Mouse (Mus musculus) liver, embryonic 13.5 days (tissue): ENCODE results near the gene Mex3b. TPM values are rescaled to one million over a fixed set of nuclear protein-coding genes. Genes with fewer than 3 reads are reported as not detected.
A peak's percentile ranks its signal among the peaks of the same experiment; 100 is the strongest.

Experiments
- ATAC-seq: fragments of 200-750 bp; cut with Nextera tagmentation; 2 replicates; pipeline ENCODE4 v1.8.0; 2017; ENCODE audit warnings: low read depth, mild to moderate bottlenecking, moderate number of reproducible peaks, moderate library complexity
- DNase-seq: peaks from one replicate; pipeline ENCODE4 v3.0.0; 2022
- H3K27ac ChIP-seq: fragments of 300-500 bp; sonication (generic); 2 replicates; pipeline ENCODE4 v1.5.1; 2015; ENCODE audit warnings: moderate library complexity, mild to moderate bottlenecking, inconsistent platforms
- H3K27me3 ChIP-seq: fragments of 300-500 bp; sonication (generic); 2 replicates; pipeline ENCODE4 v1.6.1; 2015; ENCODE audit warnings: mild to moderate bottlenecking, inconsistent platforms
- H3K36me3 ChIP-seq: fragments of 300-500 bp; sonication (generic); 2 replicates; pipeline ENCODE4 v1.6.1; 2015; ENCODE audit warnings: mild to moderate bottlenecking, inconsistent platforms
- H3K4me1 ChIP-seq: fragments of 300-500 bp; sonication (generic); replicated peaks from 2 replicates; pipeline ENCODE4 v1.6.1; 2015; ENCODE audit warnings: inconsistent platforms
- H3K4me2 ChIP-seq: fragments of 300-500 bp; sonication (generic); 2 replicates; pipeline ENCODE4 v1.6.1; 2015; ENCODE audit warnings: inconsistent platforms, mild to moderate bottlenecking, moderate library complexity
- H3K4me3 ChIP-seq: fragments of 300-500 bp; sonication (generic); replicated peaks from 2 replicates; pipeline ENCODE4 v1.5.1; 2015; ENCODE audit warnings: mild to moderate bottlenecking, inconsistent platforms
- H3K9ac ChIP-seq: fragments of 300-500 bp; sonication (generic); 2 replicates; pipeline ENCODE4 v1.6.1; 2015; ENCODE audit warnings: mild to moderate bottlenecking, inconsistent platforms
- H3K9me3 ChIP-seq: fragments of 300-500 bp; sonication (generic); replicated peaks from 2 replicates; pipeline ENCODE4 v1.6.1; 2016; ENCODE audit warnings: inconsistent platforms
- WGBS: fragments of 180-500 bp; shearing (Covaris S2); methylation state at CpG from one replicate; pipeline ENCODE4 v1.1.7; 2015; ENCODE audit not compliant: insufficient replicate concordance; 5-methylcytosine and 5-hydroxymethylcytosine counted together
- polyA plus RNA-seq: library from polyadenylated mRNA; unstranded; fragments of >200 nt; fragmentation: Nextera tagmentation; extraction: Ambion mirVana; gene quantifications from 2 replicates; pipeline ENCODE4 v1.2.1, GENCODE M21; 2015

Gene Mex3b
- polyA plus RNA-seq, 1 experiment from 2014 or later: 0.68 TPM

GRCm38 (mm10) chr7:82850756-82851155 is 16.4 kb upstream of the Mex3b start:
- Histone ChIP-seq H3K4me1 (no peaks in the 10 kb centered on the region), H3K9ac (no peak overlapping the region), H3K36me3 (no peaks in the 10 kb centered on the region), H3K4me2 (no peak overlapping the region), H3K9me3 (no peaks in the 10 kb centered on the region), H3K4me3 (no peak overlapping the region), H3K27ac (no peak overlapping the region), H3K27me3 (no peaks in the 10 kb centered on the region)
- 72% methylated on average over 3 of the region's 3 CpGs for WGBS
- ATAC-seq (no peak), DNase-seq (no peak)

- DNase-seq (no peak), ATAC-seq (no peak)
- H3K9me3 ChIP-seq: no peaks in the 10 kb centered on the region
- H3K9ac ChIP-seq: no peak overlapping the region
- no peak overlapping the region for H3K4me3 ChIP-seq
- no peaks in the 10 kb centered on the region for H3K27me3 ChIP-seq
- no peak overlapping the region for H3K4me2 ChIP-seq
- H3K4me1 ChIP-seq: no peaks in the 10 kb centered on the region
- 44% methylated on average over 4 of the region's 4 CpGs for WGBS
- H3K27ac ChIP-seq: no peak overlapping the region
- no peaks in the 10 kb centered on the region for H3K36me3 ChIP-seq
Measured at GRCm38 (mm10) chr7:82851670-82852069, 15.5 kb upstream of the Mex3b start.

DNA sequence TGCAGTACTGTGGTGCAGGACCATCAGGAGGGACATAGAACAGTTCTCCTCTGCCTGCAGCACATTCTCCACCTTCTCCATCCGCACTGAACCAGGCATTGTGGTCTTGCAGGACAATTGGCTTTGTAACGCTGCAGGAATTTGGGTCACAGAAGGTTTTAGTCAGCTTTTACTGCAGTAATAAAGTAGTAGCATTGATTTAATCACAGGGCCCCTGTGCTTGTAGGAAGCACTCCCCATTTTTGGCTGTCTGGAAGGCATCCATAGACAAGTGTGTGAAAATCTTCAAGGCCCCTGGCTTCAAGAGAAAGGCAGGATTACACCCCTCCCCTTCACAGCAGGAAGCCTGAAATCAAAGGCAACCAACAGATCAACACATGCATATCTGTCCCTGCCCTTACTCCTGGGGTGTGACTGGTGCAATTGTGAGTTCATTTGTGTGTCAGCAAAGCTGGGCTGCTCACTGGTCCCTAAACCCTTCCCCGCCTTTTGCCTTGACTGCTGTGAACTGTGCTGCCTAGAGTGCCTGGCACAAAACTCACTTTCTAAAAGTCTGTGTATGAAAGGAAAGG is 12.9 kb upstream of the Mex3b start:
- no peak overlapping the region for H3K4me3 ChIP-seq
- H3K27ac ChIP-seq: no peak overlapping the region
- WGBS: 57% methylated on average over 3 of the region's 3 CpGs
- H3K27me3 ChIP-seq: no peaks in the 10 kb centered on the region
- no peak overlapping the region for H3K4me2 ChIP-seq
- no peaks in the 10 kb centered on the region for H3K36me3 ChIP-seq
- H3K9me3 ChIP-seq: no peaks in the 10 kb centered on the region
- ATAC-seq (no peak), DNase-seq (no peak)
- no peaks in the 10 kb centered on the region for H3K4me1 ChIP-seq
- no peak overlapping the region for H3K9ac ChIP-seq

DNA sequence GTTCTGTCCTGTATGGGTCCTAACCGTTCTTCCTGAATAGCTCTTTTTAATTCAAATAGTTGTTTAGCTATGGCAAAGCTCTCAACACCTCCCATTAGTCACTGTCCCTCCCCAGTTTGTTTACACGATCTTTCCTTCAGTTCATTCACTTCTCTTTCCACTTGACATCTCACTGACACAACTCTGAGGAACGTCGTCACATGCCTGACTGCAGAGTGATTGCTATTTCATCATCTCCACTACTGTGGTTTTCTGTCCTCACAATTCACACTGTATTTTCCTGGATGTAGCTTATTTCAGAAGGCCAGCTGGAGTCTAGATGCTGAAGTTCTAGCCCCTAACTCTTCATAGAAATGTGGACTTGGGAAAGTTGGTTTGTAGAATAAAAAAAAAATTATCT is 8.5 kb upstream of the Mex3b start:
- DNase-seq: no peak
- 30% methylated on average over 4 of the region's 4 CpGs for WGBS

GRCm38 (mm10) chr7:82860626-82861025 is 6.5 kb upstream of the Mex3b start:
- H3K36me3 ChIP-seq: no peaks in the 10 kb centered on the region
- H3K4me1 ChIP-seq: peaks cover 7% of the 10 kb centered on the region; the same call in 1 of the 2 replicates
- H3K9me3 ChIP-seq: no peaks in the 10 kb centered on the region
- H3K27ac ChIP-seq: no peak overlapping the region
- H3K27me3 ChIP-seq: peaks cover 15% of the 10 kb centered on the region
- no peak overlapping the region for H3K9ac ChIP-seq
- WGBS: 42% methylated on average over 2 of the region's 2 CpGs
- ATAC-seq (no peak), DNase-seq (no peak)
- no peak overlapping the region for H3K4me3 ChIP-seq
- no peak overlapping the region for H3K4me2 ChIP-seq

More for the DNA sequence above, 8.5 kb upstream of the Mex3b start:
- no peak for ATAC-seq
- no peak overlapping the region for H3K9ac ChIP-seq
- H3K4me1 ChIP-seq: no peaks in the 10 kb centered on the region
- no peaks in the 10 kb centered on the region for H3K9me3 ChIP-seq
- no peaks in the 10 kb centered on the region for H3K27me3 ChIP-seq
- no peak overlapping the region for H3K4me3 ChIP-seq
- no peaks in the 10 kb centered on the region for H3K36me3 ChIP-seq
- H3K27ac ChIP-seq: no peak overlapping the region
- H3K4me2 ChIP-seq: no peak overlapping the region

DNA sequence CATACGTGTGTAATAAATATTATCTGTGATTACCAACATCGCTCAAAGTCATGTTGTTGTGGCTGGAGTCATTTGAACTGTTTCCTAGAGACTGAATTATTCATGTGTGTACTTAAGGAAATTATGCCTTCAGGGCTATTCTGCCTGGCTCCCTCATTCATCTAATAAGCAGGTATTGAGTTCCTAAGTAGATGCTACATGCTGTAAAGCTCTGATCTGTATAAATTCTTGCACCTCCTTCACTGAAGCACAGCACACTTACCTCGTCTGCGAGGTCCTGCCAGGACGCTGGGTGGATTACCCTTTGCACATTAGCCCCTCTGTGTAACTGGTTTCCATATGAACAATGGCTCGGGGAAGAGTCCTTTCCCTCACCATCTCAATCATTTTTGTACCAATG is 3.8 kb upstream of the Mex3b start:
- ATAC-seq (no peak), DNase-seq (no peak)
- H3K36me3 ChIP-seq: no peaks in the 10 kb centered on the region
- H3K9ac ChIP-seq: no peak overlapping the region
- WGBS: 61% methylated on average over 6 of the region's 6 CpGs
- H3K4me1 ChIP-seq: peaks cover 26% of the 10 kb centered on the region
- H3K4me2 ChIP-seq: no peak overlapping the region
- no peak overlapping the region for H3K27ac ChIP-seq
- no peak overlapping the region for H3K4me3 ChIP-seq
- H3K9me3 ChIP-seq: no peaks in the 10 kb centered on the region
- H3K27me3 ChIP-seq: peaks cover 38% of the 10 kb centered on the region

DNA sequence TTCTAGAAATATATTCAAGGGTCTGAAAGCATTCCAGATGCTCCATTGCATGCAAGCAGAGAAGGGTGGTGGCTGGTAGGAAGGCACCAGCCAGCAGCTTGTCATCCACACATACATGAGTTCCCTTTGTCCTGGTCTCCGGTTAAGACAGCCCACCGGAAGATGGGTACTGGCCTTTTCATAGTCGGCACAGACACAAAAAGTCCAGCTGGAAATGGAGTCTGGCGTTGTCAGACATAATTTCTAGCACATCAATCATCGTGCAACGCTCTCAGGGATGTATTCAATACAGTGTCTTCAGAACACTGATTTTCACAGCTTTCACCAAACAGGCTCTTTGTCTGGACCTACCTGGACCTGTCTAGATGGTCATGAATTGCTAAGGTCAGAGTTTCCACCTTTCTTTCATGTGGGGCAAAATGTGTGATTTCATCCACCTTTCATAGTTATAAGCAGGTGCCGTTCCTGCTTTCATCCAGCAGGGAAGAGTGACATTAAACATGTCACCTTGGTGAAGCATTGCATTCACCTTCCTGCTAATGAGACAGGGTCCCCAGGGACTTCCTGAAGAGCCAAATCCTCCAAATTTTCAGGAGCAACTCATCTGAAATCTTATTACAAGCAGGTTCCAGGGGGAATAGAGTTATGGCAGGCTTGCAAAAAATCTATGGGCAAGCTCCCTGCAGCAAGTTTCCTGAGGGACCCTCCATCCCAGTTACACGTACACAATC is 2.7 kb upstream of the Mex3b start:
- H3K27ac ChIP-seq: no peak overlapping the region
- no peak for DNase-seq
- H3K4me2 ChIP-seq: peak overlapping the region; percentile 92
- no peak for ATAC-seq
- H3K4me1 ChIP-seq: peaks cover 36% of the 10 kb centered on the region
- no peak overlapping the region for H3K9ac ChIP-seq
- no peak overlapping the region for H3K4me3 ChIP-seq
- H3K27me3 ChIP-seq: peaks cover 49% of the 10 kb centered on the region
- H3K36me3 ChIP-seq: no peaks in the 10 kb centered on the region
- no peaks in the 10 kb centered on the region for H3K9me3 ChIP-seq
- WGBS: 52% methylated on average over 8 of the region's 8 CpGs

DNA sequence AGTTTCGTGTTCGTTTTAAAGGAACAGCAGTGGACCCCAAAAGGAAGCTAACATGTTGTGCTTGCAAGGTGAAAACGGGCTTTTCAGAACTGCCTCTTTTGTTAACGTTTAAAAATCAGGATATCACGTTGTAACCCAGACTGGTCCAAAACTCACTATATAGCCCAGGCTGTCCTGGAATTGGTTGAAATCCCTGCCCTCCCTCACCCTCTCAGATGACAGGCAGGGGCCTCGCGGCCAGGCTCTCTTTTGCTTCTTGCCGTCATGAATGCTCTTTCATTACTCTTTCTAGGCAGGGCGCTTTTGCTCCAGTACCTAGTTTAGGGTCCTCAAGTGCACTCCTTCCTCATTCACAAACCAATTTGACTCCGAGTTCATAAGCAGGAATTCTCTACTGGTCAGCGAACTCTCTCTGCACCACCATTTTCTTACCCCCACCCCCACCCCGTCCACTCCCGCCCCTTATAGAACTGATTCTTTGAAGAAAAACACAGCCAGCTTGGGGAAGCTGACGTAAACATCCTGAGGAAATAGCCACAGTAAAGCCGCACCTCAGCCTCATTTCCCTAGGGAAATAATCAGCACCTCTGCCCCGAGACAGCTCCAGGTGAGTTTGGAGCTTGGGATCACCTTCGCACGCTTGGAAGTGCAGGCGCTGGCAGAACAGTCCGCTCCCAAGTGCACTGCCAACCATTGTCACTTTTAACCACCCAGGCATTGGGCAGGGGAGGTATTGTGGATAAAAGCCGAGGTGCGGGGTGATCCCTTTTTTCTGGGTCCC is 2.0 kb upstream of the Mex3b start:
- 2% methylated on average over 22 of the region's 22 CpGs for WGBS
- peaks cover 44% of the 10 kb centered on the region for H3K4me1 ChIP-seq
- DNase-seq (no peak), ATAC-seq (no peak)
- H3K36me3 ChIP-seq: no peaks in the 10 kb centered on the region
- peak overlapping the region; percentile 55 for H3K27ac ChIP-seq
- H3K4me2 ChIP-seq: peak overlapping the region; percentile 92
- H3K27me3 ChIP-seq: peaks cover 56% of the 10 kb centered on the region
- H3K9me3 ChIP-seq: no peaks in the 10 kb centered on the region
- H3K4me3 ChIP-seq: peak overlapping the region; percentile 68
- peak overlapping the region; percentile 51 for H3K9ac ChIP-seq

DNA sequence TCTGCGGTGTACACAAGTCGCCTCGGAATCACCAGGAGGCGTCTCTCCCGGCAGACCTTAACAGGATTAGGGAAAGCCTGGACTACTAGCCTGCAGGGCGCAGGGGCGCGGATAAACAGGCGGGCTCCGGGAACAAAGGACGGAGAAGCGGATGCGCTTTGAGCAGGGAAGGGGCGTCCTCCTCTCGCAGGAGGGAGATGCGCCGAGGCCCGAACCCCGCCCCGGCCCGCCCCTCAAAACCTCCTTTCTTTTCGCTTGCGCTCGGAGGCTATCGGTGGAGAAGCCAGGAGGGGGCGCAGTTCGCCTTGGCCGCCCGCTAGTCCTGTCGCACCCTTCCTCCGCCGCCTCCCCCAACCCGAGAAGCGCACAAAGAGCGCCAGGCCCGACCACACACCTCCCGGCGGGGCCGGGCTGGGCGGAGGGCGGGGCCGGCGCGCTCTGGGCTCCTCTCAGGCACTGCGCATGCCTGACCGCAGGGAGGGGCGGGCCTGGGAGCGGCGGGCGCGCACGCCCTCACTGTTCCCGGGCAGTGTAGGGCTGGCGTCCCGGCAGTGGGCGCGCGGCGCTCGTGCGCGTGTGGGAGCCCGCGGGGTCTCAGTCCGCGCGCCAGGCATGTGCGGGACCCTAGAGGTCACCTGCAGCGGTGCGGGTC is 1.2 kb upstream of the Mex3b start:
- Histone ChIP-seq H3K4me1 (peaks cover 44% of the 10 kb centered on the region), H3K4me2 (peak overlapping the region; percentile 92), H3K36me3 (no peaks in the 10 kb centered on the region), H3K27me3 (peaks cover 58% of the 10 kb centered on the region), H3K9me3 (no peaks in the 10 kb centered on the region), H3K9ac (peak overlapping the region; percentile 71), H3K4me3 (peak overlapping the region; percentile 68), H3K27ac (peak overlapping the region; percentile 80)
- DNase-seq (peak; percentile 86), ATAC-seq (peak; percentile 90)
- under 1% methylated on average over 59 of the region's 70 CpGs for WGBS

DNA sequence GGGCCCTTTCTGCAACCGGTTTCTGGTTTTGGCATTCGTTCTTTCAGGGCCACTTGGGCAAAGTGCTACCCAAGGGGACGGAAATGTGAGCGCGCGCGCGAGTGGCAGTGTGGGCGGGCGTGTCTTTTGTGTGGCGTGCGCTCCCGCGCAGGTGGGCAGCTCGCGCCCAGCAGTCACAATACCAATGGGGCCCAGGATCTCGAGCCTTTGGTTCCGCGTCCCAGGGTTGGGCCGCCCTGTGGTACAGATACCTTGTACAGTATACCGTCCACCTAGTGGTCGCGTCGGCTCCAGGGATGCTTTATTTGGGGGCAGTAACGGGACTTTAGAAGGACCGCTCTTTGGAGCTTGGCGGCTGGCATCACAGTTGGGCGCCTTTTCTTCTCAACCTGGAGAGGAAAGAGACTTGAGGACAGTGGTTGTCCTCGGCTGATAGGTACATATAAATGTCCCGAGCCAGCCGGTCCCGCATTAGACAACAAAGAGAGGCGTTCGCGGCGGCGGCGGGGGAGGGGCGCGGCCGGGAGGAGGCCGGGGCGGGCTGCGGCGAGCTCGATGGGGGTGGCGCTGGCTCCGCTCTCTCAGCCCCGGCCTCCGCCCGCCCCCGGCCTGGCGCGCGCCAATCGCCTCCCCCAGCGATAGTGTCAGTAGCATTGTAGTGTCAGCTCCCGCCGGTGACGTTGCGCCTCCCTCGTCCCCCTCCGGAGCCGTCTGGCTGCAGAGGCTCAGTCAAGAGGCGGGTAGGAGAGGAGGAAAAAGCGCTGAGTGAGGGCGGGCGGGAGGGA is 455 bp upstream of the Mex3b start:
- ATAC-seq (peak; percentile 81), DNase-seq (peak; percentile 77)
- Histone ChIP-seq H3K4me3 (peak overlapping the region; percentile 68), H3K36me3 (no peaks in the 10 kb centered on the region), H3K4me2 (peak overlapping the region; percentile 92), H3K27ac (peak overlapping the region; percentile 80), H3K4me1 (peaks cover 44% of the 10 kb centered on the region), H3K9me3 (no peaks in the 10 kb centered on the region), H3K27me3 (peaks cover 58% of the 10 kb centered on the region), H3K9ac (peak overlapping the region; percentile 71)
- under 1% methylated on average over 66 of the region's 68 CpGs for WGBS
